Mouse (Mus musculus): ENCODE measurements around the gene Arhgap32. TPM values are rescaled to one million over a fixed set of nuclear protein-coding genes. Genes with fewer than 3 reads are reported as not detected.
"Not testable (repeated sequence)": the region's sequence is repeated elsewhere in the genome, so short reads cannot be mapped to it uniquely, and the experiment has no call there.

Gene Arhgap32
- polyA plus RNA-seq, 1 experiment from 2014 or later: 9.6 TPM

DNA sequence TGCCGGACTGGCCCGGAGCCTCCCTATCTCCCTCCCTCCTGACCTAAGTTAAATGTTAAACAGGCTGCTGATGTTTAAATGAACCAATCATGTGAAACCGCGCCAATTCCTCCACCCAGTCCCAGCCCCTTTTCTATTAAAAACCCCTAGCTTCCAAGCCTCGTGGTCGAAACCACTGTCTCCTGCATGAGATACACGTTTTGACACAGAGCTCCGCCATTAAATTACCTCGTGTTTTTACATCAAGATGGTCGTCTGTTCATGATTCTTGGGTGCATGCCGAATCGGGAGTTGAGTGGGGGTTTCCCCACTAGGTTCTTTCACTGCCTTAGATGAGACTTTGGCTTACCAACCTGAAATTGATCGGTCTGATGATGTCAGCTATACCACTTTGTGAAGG lies 5.3 kb downstream of the Arhgap32 start:
- ATAC-seq (ENCODE audit: low FRiP score, low TSS enrichment); H3K36me3 ChIP-seq (ENCODE audit: insufficient read depth, low read length); H3K27me3 ChIP-seq (ENCODE audit: insufficient read depth, low read length); H3K27ac ChIP-seq (ENCODE audit: low read length); H3K9me3 ChIP-seq (ENCODE audit: low read length); H3K4me3 ChIP-seq (ENCODE audit: low read length); H3K4me2 ChIP-seq (replicated peaks; ENCODE audit: low read depth, low read length); H3K9ac ChIP-seq (replicated peaks; ENCODE audit: low read length); H3K4me1 ChIP-seq (ENCODE audit: insufficient read depth, low read length): not testable (repeated sequence)
- 91% methylated on average over 13 of the region's 13 CpGs for WGBS

DNA sequence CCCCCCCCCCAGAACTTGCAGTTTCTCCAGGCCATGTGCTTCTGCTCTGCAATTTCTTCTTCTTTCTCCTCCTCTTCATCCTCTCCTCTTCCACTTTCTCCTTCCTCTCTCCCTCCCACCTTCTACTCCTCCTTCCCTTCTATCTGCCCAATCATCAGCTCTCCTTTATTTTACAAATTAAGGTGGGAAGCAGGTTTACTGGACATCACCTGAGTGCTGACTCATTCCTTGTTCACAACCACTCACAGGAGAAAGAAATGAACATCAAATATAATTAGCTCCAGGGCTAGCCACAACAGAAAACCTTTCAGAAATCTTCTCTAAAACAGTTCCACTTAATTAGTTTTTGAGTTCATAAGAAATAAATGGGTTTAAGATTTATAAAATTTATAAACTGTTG lies 20.3 kb downstream of the Arhgap32 start:
- H3K4me3 ChIP-seq (ENCODE audit: low read length): no peak overlapping the region
- H3K27me3 ChIP-seq (ENCODE audit: insufficient read depth, low read length): no peaks in the 10 kb centered on the region
- no peaks in the 10 kb centered on the region for H3K4me1 ChIP-seq (ENCODE audit: insufficient read depth, low read length)
- no peak overlapping the region for H3K27ac ChIP-seq (ENCODE audit: low read length)
- no peaks in the 10 kb centered on the region for H3K36me3 ChIP-seq (ENCODE audit: insufficient read depth, low read length)
- H3K9me3 ChIP-seq (ENCODE audit: low read length): no peaks in the 10 kb centered on the region
- H3K9ac ChIP-seq (replicated peaks; ENCODE audit: low read length): no peak overlapping the region
- ATAC-seq (ENCODE audit: low FRiP score, low TSS enrichment): no peak
- no peak overlapping the region for H3K4me2 ChIP-seq (replicated peaks; ENCODE audit: low read depth, low read length)

DNA sequence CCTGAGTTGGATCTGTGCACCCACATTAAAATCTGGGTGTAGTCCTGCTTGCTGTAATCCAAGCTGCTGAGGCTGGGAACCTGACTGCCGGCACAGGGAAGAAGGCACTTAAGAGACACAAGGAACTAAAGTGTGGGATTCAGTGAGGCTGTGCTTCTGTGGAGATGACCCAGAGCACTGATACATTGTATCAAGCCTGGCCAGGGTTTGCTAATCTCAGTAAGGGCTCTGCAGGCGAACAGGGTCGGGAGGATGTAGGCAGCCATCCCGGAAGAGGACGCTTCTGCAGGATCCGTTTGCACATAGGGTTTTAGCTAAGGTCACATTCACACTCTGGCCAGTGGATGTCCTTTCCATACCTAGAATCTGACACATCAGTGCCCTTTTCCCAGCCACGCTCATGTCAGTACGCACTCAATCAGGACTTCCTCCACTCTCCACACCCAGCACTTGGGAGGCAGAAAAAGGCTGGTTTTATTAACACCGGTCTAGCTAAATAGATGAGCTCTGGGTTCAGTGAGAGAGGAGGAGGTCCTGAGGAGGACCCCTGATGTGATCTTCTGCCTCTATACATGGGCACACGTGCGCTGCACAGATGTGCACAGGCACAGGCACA lies 20.9 kb downstream of the Arhgap32 start:
- Histone ChIP-seq H3K4me2 (replicated peaks; ENCODE audit: low read depth, low read length) (no peak overlapping the region), H3K27ac (ENCODE audit: low read length) (no peak overlapping the region), H3K9ac (replicated peaks; ENCODE audit: low read length) (no peak overlapping the region), H3K27me3 (ENCODE audit: insufficient read depth, low read length) (no peaks in the 10 kb centered on the region), H3K4me3 (ENCODE audit: low read length) (no peak overlapping the region), H3K9me3 (ENCODE audit: low read length) (no peaks in the 10 kb centered on the region), H3K36me3 (ENCODE audit: insufficient read depth, low read length) (no peaks in the 10 kb centered on the region), H3K4me1 (ENCODE audit: insufficient read depth, low read length) (no peaks in the 10 kb centered on the region)
- WGBS: 84% methylated on average over 11 of the region's 11 CpGs
- ATAC-seq (ENCODE audit: low FRiP score, low TSS enrichment): no peak

DNA sequence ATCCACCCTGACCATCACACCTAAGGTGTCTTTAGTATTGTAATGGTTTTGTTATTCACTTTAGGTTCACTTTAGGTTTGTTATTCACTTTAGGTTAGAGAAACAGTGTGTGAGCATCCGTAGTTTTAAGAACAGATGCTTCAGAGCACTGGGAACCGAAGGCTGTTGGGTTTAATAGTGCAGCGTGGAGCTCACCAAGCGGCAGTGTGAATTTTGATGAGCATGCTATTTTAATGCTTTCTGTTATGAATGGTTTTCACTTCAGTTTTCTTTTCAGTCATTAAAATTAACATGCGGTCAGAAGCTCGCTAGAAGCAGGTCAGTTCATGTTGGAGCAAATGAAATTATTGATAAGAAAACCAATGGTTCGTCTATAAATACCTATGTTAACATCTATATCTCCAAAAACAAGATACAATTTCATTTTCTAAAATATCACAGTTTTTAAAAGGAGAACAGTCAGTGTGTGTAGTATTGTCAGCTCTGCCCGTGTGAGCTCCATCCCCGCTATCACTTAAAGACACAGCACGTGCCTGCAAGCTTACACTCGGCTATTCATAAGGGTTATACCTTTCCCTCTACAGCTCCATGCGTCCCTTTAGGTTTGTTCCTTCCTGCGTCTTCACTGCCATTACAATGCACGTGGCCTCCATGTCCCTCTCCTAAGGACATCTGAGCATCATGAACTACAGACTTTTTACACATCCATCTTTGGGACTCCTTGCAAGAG lies 21.9 kb downstream of the Arhgap32 start:
- no peaks in the 10 kb centered on the region for H3K36me3 ChIP-seq (ENCODE audit: insufficient read depth, low read length)
- no peak overlapping the region for H3K27ac ChIP-seq (ENCODE audit: low read length)
- no peak for ATAC-seq (ENCODE audit: low FRiP score, low TSS enrichment)
- no peaks in the 10 kb centered on the region for H3K27me3 ChIP-seq (ENCODE audit: insufficient read depth, low read length)
- 91% methylated on average over 14 of the region's 14 CpGs for WGBS
- H3K4me3 ChIP-seq (ENCODE audit: low read length): no peak overlapping the region
- no peak overlapping the region for H3K9ac ChIP-seq (replicated peaks; ENCODE audit: low read length)
- no peaks in the 10 kb centered on the region for H3K9me3 ChIP-seq (ENCODE audit: low read length)
- H3K4me1 ChIP-seq (ENCODE audit: insufficient read depth, low read length): 0 out of 2 replicates have a peak, but pooled peaks cover 3% of the 10 kb centered on the region
- no peak overlapping the region for H3K4me2 ChIP-seq (replicated peaks; ENCODE audit: low read depth, low read length)

DNA sequence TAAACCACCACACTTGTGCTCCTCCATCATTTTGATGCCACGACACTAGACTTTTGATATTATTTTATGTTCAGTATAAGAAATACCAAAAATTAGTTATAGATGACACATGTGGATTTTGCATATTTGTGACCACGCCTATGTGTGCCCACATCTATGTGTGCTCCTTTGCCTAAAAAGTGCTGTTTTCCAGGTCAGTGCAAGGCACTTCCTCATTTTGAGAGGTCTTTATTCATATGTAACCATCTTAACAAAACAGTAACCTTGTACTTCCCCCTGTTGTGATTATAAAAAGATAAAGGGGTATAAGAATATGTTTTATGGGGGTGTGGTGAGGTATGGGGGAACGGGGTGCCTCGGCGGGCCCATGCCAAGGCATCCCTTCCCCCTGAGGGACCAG lies 22.7 kb downstream of the Arhgap32 start:
- Histone ChIP-seq H3K9me3 (ENCODE audit: low read length) (no peaks in the 10 kb centered on the region), H3K27ac (ENCODE audit: low read length) (no peak overlapping the region), H3K4me2 (replicated peaks; ENCODE audit: low read depth, low read length) (no peak overlapping the region), H3K9ac (replicated peaks; ENCODE audit: low read length) (no peak overlapping the region), H3K4me3 (ENCODE audit: low read length) (no peak overlapping the region), H3K4me1 (ENCODE audit: insufficient read depth, low read length) (0 out of 2 replicates have a peak, but pooled peaks cover 4% of the 10 kb centered on the region), H3K27me3 (ENCODE audit: insufficient read depth, low read length) (no peaks in the 10 kb centered on the region), H3K36me3 (ENCODE audit: insufficient read depth, low read length) (no peaks in the 10 kb centered on the region)
- WGBS: 90% methylated on average over 5 of the region's 5 CpGs
- ATAC-seq (ENCODE audit: low FRiP score, low TSS enrichment): no peak

DNA sequence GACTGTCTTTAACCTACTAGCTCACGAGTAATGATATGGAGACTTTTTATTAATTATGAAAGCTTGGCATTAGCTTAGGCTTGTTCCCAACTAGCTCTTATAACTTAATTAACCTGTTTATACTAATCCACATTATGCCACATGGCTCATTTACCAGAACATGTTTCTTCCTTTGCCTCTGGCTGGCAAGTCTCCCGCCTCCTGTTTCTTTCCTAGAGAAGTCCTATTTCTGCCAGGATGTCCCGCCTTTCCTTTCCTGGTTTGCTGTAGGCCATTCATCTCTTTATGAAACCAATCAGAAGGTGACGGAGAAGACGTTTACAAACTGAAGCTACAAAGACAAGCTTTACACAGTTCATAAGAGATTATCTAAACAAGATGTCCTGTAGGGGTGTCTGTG lies 23.7 kb downstream of the Arhgap32 start:
- 72% methylated on average over 5 of the region's 5 CpGs for WGBS

DNA sequence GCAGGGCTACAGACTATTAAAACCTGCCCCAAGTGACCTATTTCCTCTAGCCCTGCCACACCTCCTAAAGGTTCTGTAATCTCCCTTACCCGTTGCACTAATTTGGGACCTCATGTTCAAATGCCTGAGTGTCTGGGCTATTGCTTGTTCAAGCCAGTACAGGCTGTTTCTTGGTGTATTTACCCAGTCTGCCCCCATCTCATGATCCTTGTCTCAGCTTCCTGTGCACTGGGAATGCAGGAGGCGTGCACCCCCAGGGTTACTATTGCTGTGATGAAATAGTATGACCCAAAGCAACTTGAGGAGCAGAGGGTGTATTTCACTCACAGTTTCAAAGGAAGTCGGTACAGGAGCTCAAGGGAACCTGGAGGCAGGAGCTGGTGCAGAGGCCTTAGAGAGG lies 26.9 kb downstream of the Arhgap32 start:
- H3K9me3 ChIP-seq (ENCODE audit: low read length): no peaks in the 10 kb centered on the region
- H3K4me1 ChIP-seq (ENCODE audit: insufficient read depth, low read length): 0 out of 2 replicates have a peak, but pooled peaks cover 4% of the 10 kb centered on the region
- no peak overlapping the region for H3K9ac ChIP-seq (replicated peaks; ENCODE audit: low read length)
- ATAC-seq (ENCODE audit: low FRiP score, low TSS enrichment): peak; percentile 51; the same call in 1 of the 2 replicates
- H3K36me3 ChIP-seq (ENCODE audit: insufficient read depth, low read length): no peaks in the 10 kb centered on the region
- no peak overlapping the region for H3K4me3 ChIP-seq (ENCODE audit: low read length)
- H3K4me2 ChIP-seq (replicated peaks; ENCODE audit: low read depth, low read length): no peak overlapping the region
- no peaks in the 10 kb centered on the region for H3K27me3 ChIP-seq (ENCODE audit: insufficient read depth, low read length)
- WGBS: 17% methylated on average over 3 of the region's 3 CpGs
- H3K27ac ChIP-seq (ENCODE audit: low read length): no peak overlapping the region

More for the DNA sequence above, 23.7 kb downstream of the Arhgap32 start:
- H3K27ac ChIP-seq (ENCODE audit: low read length): no peak overlapping the region
- no peak for ATAC-seq (ENCODE audit: low FRiP score, low TSS enrichment)
- H3K27me3 ChIP-seq (ENCODE audit: insufficient read depth, low read length): no peaks in the 10 kb centered on the region
- H3K4me2 ChIP-seq (replicated peaks; ENCODE audit: low read depth, low read length): no peak overlapping the region
- no peaks in the 10 kb centered on the region for H3K36me3 ChIP-seq (ENCODE audit: insufficient read depth, low read length)
- H3K9ac ChIP-seq (replicated peaks; ENCODE audit: low read length): no peak overlapping the region
- no peak overlapping the region for H3K4me3 ChIP-seq (ENCODE audit: low read length)
- H3K4me1 ChIP-seq (ENCODE audit: insufficient read depth, low read length): 0 out of 2 replicates have a peak, but pooled peaks cover 4% of the 10 kb centered on the region
- H3K9me3 ChIP-seq (ENCODE audit: low read length): no peaks in the 10 kb centered on the region

DNA sequence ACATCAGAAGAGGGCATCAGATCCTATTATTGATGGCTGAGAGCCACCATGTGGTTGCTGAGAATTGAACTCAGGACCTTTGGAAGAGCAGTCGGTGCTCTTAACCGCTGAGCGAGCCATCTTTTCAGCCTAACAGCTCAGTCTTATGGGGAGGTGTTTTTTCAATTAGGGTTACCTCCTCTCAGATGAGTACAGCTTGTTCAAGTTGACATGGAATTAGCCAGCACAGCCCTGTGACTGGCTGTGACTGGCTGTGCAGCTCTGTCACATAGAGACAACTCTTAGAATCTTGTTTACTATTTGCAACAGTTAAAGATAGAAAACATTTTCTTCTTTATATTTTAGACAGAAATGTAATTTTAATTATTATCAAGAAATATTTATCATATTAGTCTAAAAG lies 27.5 kb downstream of the Arhgap32 start:
- Histone ChIP-seq H3K27ac (ENCODE audit: low read length) (no peak overlapping the region), H3K4me1 (ENCODE audit: insufficient read depth, low read length) (0 out of 2 replicates have a peak, but pooled peaks cover 4% of the 10 kb centered on the region), H3K36me3 (ENCODE audit: insufficient read depth, low read length) (no peaks in the 10 kb centered on the region), H3K9ac (replicated peaks; ENCODE audit: low read length) (no peak overlapping the region), H3K27me3 (ENCODE audit: insufficient read depth, low read length) (no peaks in the 10 kb centered on the region), H3K4me2 (replicated peaks; ENCODE audit: low read depth, low read length) (no peak overlapping the region), H3K4me3 (ENCODE audit: low read length) (no peak overlapping the region), H3K9me3 (ENCODE audit: low read length) (no peaks in the 10 kb centered on the region)
- WGBS: 88% methylated on average over 3 of the region's 3 CpGs
- no peak for ATAC-seq (ENCODE audit: low FRiP score, low TSS enrichment)

DNA sequence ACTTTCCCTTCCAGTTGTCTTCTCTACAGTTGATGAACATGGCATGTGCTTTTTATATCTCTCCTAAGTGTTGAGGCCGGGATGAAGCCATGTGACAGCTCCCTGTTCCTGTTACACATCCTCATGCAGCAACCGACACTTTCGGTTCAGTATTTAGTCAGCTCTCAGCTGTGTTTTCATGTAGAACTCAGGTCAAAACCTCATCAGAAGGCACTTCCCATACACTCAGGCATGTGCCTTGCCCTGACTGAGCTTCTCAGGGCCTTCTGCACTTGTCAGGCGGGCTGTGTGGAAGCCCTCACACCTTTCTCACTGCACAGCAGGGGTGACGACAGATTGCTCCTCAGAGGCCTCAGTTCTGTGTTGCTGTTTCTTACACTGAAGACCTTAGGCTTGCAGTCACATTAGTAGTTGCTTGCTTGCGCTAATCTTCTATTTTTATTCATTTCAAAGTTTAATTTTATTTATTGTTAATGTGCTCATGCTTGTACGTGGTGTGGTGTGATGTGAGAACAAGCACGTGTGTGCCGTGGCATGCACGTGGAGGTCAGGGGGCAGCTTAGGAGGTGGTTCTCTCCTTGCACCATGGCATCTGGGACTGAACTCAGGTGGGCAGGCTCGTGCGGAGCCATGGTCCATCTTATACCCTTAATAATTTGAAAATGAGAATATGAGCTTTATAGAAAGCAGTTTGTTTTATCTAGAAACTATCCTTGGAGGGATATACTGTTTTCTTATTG lies 30.5 kb downstream of the Arhgap32 start:
- no peak overlapping the region for H3K27ac ChIP-seq (ENCODE audit: low read length)
- 0 out of 2 replicates have a peak, but pooled peaks cover 4% of the 10 kb centered on the region for H3K4me1 ChIP-seq (ENCODE audit: insufficient read depth, low read length)
- H3K9me3 ChIP-seq (ENCODE audit: low read length): no peaks in the 10 kb centered on the region
- H3K4me3 ChIP-seq (ENCODE audit: low read length): no peak overlapping the region
- no peak for ATAC-seq (ENCODE audit: low FRiP score, low TSS enrichment)
- H3K36me3 ChIP-seq (ENCODE audit: insufficient read depth, low read length): no peaks in the 10 kb centered on the region
- WGBS: 61% methylated on average over 12 of the region's 12 CpGs
- H3K27me3 ChIP-seq (ENCODE audit: insufficient read depth, low read length): no peaks in the 10 kb centered on the region
- H3K4me2 ChIP-seq (replicated peaks; ENCODE audit: low read depth, low read length): no peak overlapping the region
- no peak overlapping the region for H3K9ac ChIP-seq (replicated peaks; ENCODE audit: low read length)

DNA sequence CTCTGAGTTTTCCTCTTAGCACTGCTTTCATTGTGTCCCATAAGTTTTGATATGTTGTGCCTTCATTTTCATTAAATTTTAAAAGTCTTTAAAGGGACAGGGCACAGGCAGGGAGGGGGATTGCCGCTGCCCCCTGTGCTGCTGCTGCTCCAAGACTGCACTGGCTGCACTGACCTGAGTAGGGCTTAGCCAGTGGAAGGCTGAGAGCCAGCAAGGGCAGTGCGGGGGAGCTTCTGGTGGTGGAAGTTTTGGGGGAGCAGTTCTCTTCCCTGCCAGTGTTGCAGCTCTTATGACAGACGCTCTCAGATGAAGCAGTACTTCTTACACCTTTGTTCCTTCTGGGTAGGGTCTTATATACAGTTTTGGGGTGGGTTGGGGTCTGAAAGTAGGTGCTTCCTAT lies 33.3 kb downstream of the Arhgap32 start:
- H3K4me2 ChIP-seq (replicated peaks; ENCODE audit: low read depth, low read length): no peak overlapping the region
- H3K9ac ChIP-seq (replicated peaks; ENCODE audit: low read length): no peak overlapping the region
- H3K36me3 ChIP-seq (ENCODE audit: insufficient read depth, low read length): no peaks in the 10 kb centered on the region
- no peaks in the 10 kb centered on the region for H3K27me3 ChIP-seq (ENCODE audit: insufficient read depth, low read length)
- H3K4me1 ChIP-seq (ENCODE audit: insufficient read depth, low read length): no peaks in the 10 kb centered on the region
- H3K27ac ChIP-seq (ENCODE audit: low read length): no peak overlapping the region
- no peak for ATAC-seq (ENCODE audit: low FRiP score, low TSS enrichment)
- 77% methylated on average over 3 of the region's 3 CpGs for WGBS
- no peaks in the 10 kb centered on the region for H3K9me3 ChIP-seq (ENCODE audit: low read length)
- H3K4me3 ChIP-seq (ENCODE audit: low read length): no peak overlapping the region
